Mouse (Mus musculus) liver, adult 2 months (tissue): ENCODE measurements around the gene Synpr.

Experiments used
- CTCF ChIP-seq: fragments of 200-500 bp; IDR thresholded peaks from 2 replicates; pipeline ENCODE4 v1.5.1; 2011; ENCODE audit warnings: low read depth, low read length, control low read depth
- POLR2A ChIP-seq: fragments of 200-500 bp; IDR thresholded peaks from 2 replicates; pipeline ENCODE4 v1.6.1; 2011; ENCODE audit warnings: low read length, control low read depth; ENCODE audit not compliant: insufficient read depth; ENCODE audit errors: extremely low read depth

GRCm38 (mm10) chr14:13361642-13362041 lies 77.1 kb downstream of the Synpr start:
- TF ChIP-seq POLR2A (no peak), CTCF (no peak)
